Mouse (Mus musculus) thymus, postnatal 4 days (tissue): ENCODE results near the gene Insig1.

Source experiments
- DNase-seq: peaks from one replicate; pipeline ENCODE4 v3.0.0; 2021

Gene Insig1

GRCm38 (mm10) chr5:28070828-28071455 is at the start of gene Insig1:
TSS of gene Insig1 (plus strand) at chr5:28071363.
- peak; percentile 97 for DNase-seq

GRCm38 (mm10) chr5:28023452-28023851 is 47.7 kb upstream of the Insig1 start:
- DNase-seq: no peak

GRCm38 (mm10) chr5:28031577-28032236 is 39.5 kb upstream of the Insig1 start:
- no peak for DNase-seq

- no peak for DNase-seq
Measured at GRCm38 (mm10) chr5:28032866-28033265, 38.3 kb upstream of the Insig1 start.

- DNase-seq: no peak
Measured at GRCm38 (mm10) chr5:28033281-28033680, 37.9 kb upstream of the Insig1 start.

GRCm38 (mm10) chr5:28033826-28034225 is 37.3 kb upstream of the Insig1 start:
- no peak for DNase-seq

- no peak for DNase-seq
Measured at GRCm38 (mm10) chr5:28036011-28036410, 35.2 kb upstream of the Insig1 start.

GRCm38 (mm10) chr5:28036518-28036917 is 34.6 kb upstream of the Insig1 start:
- DNase-seq: no peak

- no peak for DNase-seq
Measured at GRCm38 (mm10) chr5:28037172-28037591, 34.0 kb upstream of the Insig1 start.

GRCm38 (mm10) chr5:28037639-28038038 is 33.5 kb upstream of the Insig1 start:
- no peak for DNase-seq

GRCm38 (mm10) chr5:28038115-28038514 is 33.0 kb upstream of the Insig1 start:
- no peak for DNase-seq

GRCm38 (mm10) chr5:28039746-28040655 is 31.2 kb upstream of the Insig1 start:
- no peak for DNase-seq

GRCm38 (mm10) chr5:28040726-28041125 is 30.4 kb upstream of the Insig1 start:
- DNase-seq: no peak

GRCm38 (mm10) chr5:28042021-28042420 is 29.1 kb upstream of the Insig1 start:
- no peak for DNase-seq

- no peak for DNase-seq
Measured at GRCm38 (mm10) chr5:28042779-28043178, 28.4 kb upstream of the Insig1 start.

- no peak for DNase-seq
Measured at GRCm38 (mm10) chr5:28043386-28043785, 27.8 kb upstream of the Insig1 start.

GRCm38 (mm10) chr5:28046966-28047365 is 24.2 kb upstream of the Insig1 start:
- no peak for DNase-seq

GRCm38 (mm10) chr5:28047961-28048360 is 23.2 kb upstream of the Insig1 start:
- DNase-seq: no peak

- DNase-seq: no peak
Measured at GRCm38 (mm10) chr5:28055450-28055849, 15.7 kb upstream of the Insig1 start.

GRCm38 (mm10) chr5:28056877-28057276 is 14.3 kb upstream of the Insig1 start:
- DNase-seq: no peak

GRCm38 (mm10) chr5:28060506-28060905 is 10.7 kb upstream of the Insig1 start:
- DNase-seq: no peak

GRCm38 (mm10) chr5:28061011-28061410 is 10.2 kb upstream of the Insig1 start:
- no peak for DNase-seq

GRCm38 (mm10) chr5:28063989-28064624 is 7.1 kb upstream of the Insig1 start:
- no peak for DNase-seq
